Mouse (Mus musculus): ENCODE data around the gene Omt2b. TPM values are rescaled to one million over a fixed set of nuclear protein-coding genes. Genes with fewer than 3 reads are reported as not detected.

Omt2b gene
- polyA plus RNA-seq (2015; fragmentation: Nextera tagmentation; extraction: Ambion mirVana): not detected in 2 replicates

DNA sequence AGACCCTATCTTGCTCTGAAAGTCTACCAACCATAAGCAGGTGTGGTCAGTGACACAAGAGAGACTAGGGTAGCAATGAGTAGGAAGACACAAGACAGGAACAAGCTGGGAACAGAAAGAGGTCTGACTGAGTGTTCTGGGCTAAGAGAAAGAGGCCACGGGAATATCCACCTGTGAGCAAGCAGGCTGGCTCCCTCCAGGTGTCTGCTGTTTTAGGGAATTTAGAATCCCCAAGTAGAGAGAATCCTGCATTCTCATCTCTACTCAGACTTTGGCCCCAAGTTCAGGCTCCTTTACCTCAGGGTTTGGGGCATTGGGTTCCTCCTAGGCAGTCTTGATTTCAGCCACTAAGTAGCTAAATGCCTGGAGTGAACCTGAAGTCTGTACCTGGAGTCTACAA lies at the start of gene Omt2b:
Gene Omt2b (plus strand): TSS at position 301 of the 400 bp plus-strand sequence.

DNA sequence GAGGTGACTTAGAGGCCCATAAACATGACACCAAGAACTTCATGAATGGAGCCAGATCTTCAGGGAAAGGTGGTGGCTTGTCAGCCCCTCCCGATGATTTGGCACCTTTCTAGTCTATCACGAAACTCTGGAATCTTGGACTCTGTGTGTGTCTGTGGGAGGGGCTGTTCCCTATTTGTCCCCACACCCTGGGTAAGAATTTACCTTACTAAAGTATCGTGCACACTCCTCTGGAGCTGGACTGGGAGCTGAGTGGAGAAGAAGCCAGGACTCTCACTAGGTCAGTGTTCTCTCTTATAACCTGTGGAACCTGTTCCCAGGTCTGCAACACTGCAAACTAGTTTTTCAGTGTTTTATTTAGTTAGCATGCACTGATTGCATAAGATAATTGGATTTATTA lies 37.7 kb upstream of the Omt2b start, which contains the start of gene Gm10639:
Gene Gm10639 (plus strand): TSS at position 201 of the 400 bp plus-strand sequence.

DNA sequence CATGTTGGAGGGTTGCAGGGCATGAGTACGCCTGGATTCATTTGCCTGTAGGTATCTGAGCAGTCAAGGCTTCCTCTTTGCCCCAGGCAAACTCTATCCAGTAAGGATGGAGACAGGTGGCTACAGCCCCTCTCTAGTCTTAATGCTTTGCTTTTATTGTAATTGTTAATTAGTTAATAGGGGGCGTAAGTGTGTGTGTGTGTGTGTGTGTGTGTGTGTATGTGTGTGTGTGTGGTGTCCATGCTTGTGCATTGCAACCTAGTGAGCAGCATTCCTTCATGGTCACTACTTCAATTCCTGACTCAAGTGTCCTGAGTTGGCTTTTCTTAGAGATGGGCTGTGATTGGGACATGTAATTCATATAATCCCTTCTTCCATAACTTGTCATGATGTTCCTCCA lies 12.7 kb upstream of the Omt2b start, which contains the start of gene Omt2a:
Gene Omt2a (minus strand): TSS at position 101 of the 400 bp plus-strand sequence.

DNA sequence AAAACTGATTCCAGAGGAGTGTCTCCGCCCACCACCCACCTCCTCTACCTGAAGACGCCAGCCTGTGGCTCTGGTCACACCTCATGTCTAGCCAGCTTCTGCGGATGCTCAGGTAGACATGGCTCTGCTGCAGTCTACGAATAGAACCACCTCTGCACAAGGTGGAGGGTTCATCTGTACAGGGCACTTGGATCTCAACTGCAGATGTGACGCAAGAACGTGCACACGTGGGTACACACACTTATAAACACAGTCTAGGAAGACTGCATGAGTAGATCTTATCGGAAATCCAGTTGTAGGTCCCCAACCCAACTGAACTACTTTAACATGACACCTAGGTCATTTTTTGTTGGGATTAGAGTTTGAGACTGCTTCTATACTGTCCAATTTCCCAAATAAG lies 28.2 kb downstream of the Omt2b start, which contains the start of gene Gsta2:
Gene Gsta2 (minus strand): TSS at position 178 of the 400 bp plus-strand sequence.

DNA sequence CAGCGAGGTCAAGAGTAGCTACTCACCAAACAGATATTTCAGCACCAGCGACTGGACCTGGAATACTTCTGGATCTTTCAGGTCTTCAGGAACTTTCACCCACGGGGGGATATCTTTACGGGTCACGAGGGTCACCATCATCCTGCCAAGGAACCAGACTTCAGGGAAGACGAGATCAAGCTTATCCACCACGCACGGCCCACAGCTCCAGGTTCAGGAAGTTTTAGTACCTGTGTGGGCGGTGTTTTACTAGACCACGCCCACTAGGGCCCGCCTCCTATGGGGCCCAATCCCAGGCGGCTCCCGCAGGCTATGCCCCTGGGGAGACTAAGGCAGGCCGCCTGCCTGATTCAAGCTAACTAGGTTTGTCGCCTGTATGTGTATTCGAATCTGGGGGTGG lies 40.6 kb downstream of the Omt2b start, which contains the start of gene Dppa5a:
Gene Dppa5a (minus strand): TSS at position 219 of the 400 bp plus-strand sequence.

DNA sequence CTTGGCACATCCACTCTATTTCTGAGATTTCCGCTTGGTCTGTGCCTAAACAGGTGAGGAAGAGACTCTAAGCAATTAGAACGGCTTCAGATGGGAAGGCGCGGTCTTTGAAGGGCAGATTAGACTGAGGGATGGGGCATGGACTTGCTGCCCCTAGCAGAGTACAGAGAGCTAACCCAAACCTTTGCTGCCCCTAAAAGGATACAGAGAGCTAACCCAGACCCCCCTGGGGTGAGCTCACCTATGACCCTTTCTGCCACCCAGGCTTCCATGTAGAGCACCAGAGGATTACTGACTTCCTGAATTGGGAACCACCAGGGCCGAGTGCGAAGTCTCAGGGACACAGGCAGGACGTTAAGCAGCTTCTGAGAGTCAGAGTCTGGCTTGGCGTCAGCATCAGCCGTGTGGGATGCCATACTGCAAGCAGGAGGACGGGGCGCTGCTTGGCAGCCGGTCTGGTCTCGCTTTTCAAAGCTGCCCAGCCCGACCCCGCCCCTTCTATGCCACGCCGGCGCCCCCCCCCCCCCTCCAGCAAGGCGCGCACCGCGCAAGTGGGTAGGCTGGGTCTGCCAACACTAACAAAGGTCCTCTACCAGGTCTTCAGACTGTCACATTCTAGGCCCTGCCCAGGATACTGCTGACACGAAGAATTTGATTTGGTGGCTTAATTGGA lies 50.9 kb downstream of the Omt2b start, which contains the start of gene Ooep:
Gene Ooep (minus strand): TSS at position 613 of the 673 bp plus-strand sequence.

Other genes starting within 250 kb of the Omt2b start
- 67.9 and 76.3 TPM in 2 replicates for gene Fbxo9, start 218.5 kb upstream of the Omt2b start, polyA plus RNA-seq (2015; fragmentation: Nextera tagmentation; extraction: Ambion mirVana)
- 7.6 and 8.2 TPM in 2 replicates for gene Ick, start 218.4 kb upstream of the Omt2b start, polyA plus RNA-seq (2015; fragmentation: Nextera tagmentation; extraction: Ambion mirVana)
- gene Gsta4, start 144.8 kb upstream of the Omt2b start, polyA plus RNA-seq (2015; fragmentation: Nextera tagmentation; extraction: Ambion mirVana): 18.0 and 18.9 TPM in 2 replicates
- not detected in 2 replicates for gene Gsta1, start 96.9 kb upstream of the Omt2b start, polyA plus RNA-seq (2015; fragmentation: Nextera tagmentation; extraction: Ambion mirVana)
- gene Gm3776, start 70.5 kb upstream of the Omt2b start, polyA plus RNA-seq (2015; fragmentation: Nextera tagmentation; extraction: Ambion mirVana): not detected in 2 replicates
- not detected in 2 replicates for gene Gm10639, start 37.7 kb upstream of the Omt2b start, polyA plus RNA-seq (2015; fragmentation: Nextera tagmentation; extraction: Ambion mirVana)
- gene Omt2a, start 12.8 kb upstream of the Omt2b start, polyA plus RNA-seq (2015; fragmentation: Nextera tagmentation; extraction: Ambion mirVana): not detected in 2 replicates
- gene Gsta2, start 28.2 kb downstream of the Omt2b start, polyA plus RNA-seq (2015; fragmentation: Nextera tagmentation; extraction: Ambion mirVana): not detected in 2 replicates
- gene Dppa5a, start 40.6 kb downstream of the Omt2b start, polyA plus RNA-seq (2015; fragmentation: Nextera tagmentation; extraction: Ambion mirVana): not detected in 2 replicates
- gene Ooep, start 51.1 kb downstream of the Omt2b start, polyA plus RNA-seq (2015; fragmentation: Nextera tagmentation; extraction: Ambion mirVana): 0.16 and 0.28 TPM in 2 replicates
- gene Ddx43, start 68.2 kb downstream of the Omt2b start, polyA plus RNA-seq (2015; fragmentation: Nextera tagmentation; extraction: Ambion mirVana): 0.07 TPM in 1 of 2 replicates, not detected in the other
- 2.3 and 2.4 TPM in 2 replicates for gene Cgas, start 115.6 kb downstream of the Omt2b start, polyA plus RNA-seq (2015; fragmentation: Nextera tagmentation; extraction: Ambion mirVana)
- gene Mto1, start 120.6 kb downstream of the Omt2b start, polyA plus RNA-seq (2015; fragmentation: Nextera tagmentation; extraction: Ambion mirVana): 18.8 and 21.3 TPM in 2 replicates
- 1.3 and 1.8 TPM in 2 replicates for gene Gm17324, start 121.2 kb downstream of the Omt2b start, polyA plus RNA-seq (2015; fragmentation: Nextera tagmentation; extraction: Ambion mirVana)
- 2,612 and 2,799 TPM in 2 replicates for gene Eef1a1, start 161.6 kb downstream of the Omt2b start, polyA plus RNA-seq (2015; fragmentation: Nextera tagmentation; extraction: Ambion mirVana)